Mouse (Mus musculus): ENCODE results near the gene Cdc37. TPM values are rescaled to one million over a fixed set of nuclear protein-coding genes. Genes with fewer than 3 reads are reported as not detected.

The Cdc37 gene
- total and polyA plus RNA-seq, 3 experiments, result 779 to 1,631 (median 914) TPM

DNA sequence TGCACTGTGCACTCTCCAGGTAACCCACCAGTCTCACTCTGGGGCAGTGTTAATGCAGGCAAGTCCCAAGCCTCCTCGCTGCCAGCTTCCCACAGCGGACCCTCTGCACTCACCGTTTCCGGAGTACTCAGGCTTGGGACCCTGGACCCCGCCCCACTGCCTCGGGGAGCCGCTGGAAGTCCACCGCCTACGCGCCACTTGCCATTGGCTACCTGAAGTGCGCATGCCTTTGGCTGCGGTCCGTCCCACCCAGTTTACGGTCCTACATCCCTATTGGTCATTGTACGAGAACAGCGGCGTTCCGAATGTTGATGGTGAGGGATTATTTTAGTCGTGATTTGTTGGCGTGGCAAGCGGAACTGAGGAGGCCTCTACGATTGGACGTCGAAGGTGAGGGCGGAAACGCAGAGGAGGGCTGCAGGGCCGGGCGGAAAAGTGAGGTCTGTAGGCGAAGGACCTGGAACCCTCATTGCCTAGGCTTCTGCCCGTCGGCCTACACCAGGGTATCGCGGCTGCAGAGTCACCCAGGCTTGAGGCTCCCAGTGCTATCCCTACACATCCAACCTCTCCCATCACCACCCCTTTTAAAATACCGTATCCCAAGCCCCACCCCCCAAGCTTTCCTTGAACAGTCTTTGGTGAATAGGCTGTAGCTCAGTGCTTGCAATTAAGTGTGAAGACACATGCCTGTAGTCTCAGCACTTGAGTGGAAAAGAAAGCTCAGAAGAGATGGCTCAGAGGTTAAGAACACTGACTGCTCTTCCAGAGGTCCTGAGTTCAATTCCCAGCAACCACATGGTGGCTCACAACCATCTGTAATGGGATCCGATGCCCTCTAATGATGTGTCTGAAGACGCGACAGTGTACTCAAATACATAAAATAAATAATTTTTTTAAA, 18.5 kb downstream of the Cdc37 start, which contains the start of gene Tyk2:
TSS of gene Tyk2 (minus strand) at position 185 of the 898 bp plus-strand sequence.
- TF ChIP-seq NELFE (IDR thresholded peaks at IDR 0.05; ENCODE audit: low read depth, low read length) (no peak), POLR2AphosphoS5 (IDR thresholded peaks at IDR 0.05; ENCODE audit: borderline replicate concordance, low read depth, low read length) (peak; percentile 71), TBP (IDR thresholded peaks at IDR 0.05; ENCODE audit: low read depth, low read length) (no peak), ZC3H11A (IDR thresholded peaks at IDR 0.05; ENCODE audit: low read depth, low read length) (no peak)
- Histone ChIP-seq H3K4me1 (ENCODE audit: control insufficient read depth in 1 of 2, insufficient read depth in 2 of 2, low read length in 2 of 2) (peaks cover 8 to 40% of the 10 kb centered on the region in 2 experiments), H3K36me3 (ENCODE audit: control insufficient read depth in 1 of 2, insufficient read depth in 2 of 2, low read length in 2 of 2) (peaks cover 0 to 36% of the 10 kb centered on the region in 2 experiments; a peak in 2 of 4 replicates), H3K27ac (ENCODE audit: control insufficient read depth, low read depth, low read length) (peak within 1 kb of the TSS; percentile 61), H3K27me3 (ENCODE audit: control insufficient read depth in 1 of 2, insufficient read depth in 2 of 2, low read length in 2 of 2) (no peaks in the 10 kb centered on the region), H3K9me3 (replicated peaks; ENCODE audit: insufficient read depth, low read length) (no peaks in the 10 kb centered on the region), H3K79me2 (ENCODE audit: control insufficient read depth, insufficient read depth, low read length, poor library complexity) (peaks cover 8% of the 10 kb centered on the region), H3K4me3 (ENCODE audit: control insufficient read depth in 1 of 2, insufficient read depth in 1 of 2, low read depth in 2 of 2, low read length in 2 of 2) (peak within 1 kb of the TSS; percentile 64 to 79), H3K9ac (ENCODE audit: control insufficient read depth, low read depth, low read length, poor library complexity, severe bottlenecking) (peak within 1 kb of the TSS; percentile 73)
- peak; percentile 100 for DNase-seq (ENCODE audit: low read depth, low spot score)

DNA sequence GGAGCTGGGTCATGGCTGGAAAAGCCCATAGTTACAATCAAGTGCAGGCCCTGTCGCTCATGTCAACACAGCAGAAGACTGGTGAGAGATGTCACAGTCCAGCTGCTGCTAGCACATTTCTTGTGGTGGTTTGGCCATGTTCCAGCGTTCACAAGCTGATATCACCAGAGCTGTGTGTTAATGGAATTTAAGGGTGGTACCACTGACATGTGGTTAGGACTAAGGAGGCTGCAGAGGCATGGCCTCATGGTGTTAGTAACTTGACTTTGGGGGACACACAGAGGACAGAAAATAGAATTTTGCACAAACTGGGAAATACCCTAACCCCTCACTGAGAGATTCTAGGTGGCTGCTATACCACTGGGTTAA, 23.5 kb downstream of the Cdc37 start:
- Histone ChIP-seq H3K9me3 (replicated peaks; ENCODE audit: insufficient read depth, low read length) (no peaks in the 10 kb centered on the region), H3K4me3 (ENCODE audit: control insufficient read depth in 1 of 2, insufficient read depth in 1 of 2, low read depth in 2 of 2, low read length in 2 of 2) (no peak overlapping the region), H3K27ac (ENCODE audit: control insufficient read depth, low read depth, low read length) (peak overlapping the region; percentile 78), H3K9ac (ENCODE audit: control insufficient read depth, low read depth, low read length, poor library complexity, severe bottlenecking) (peak overlapping the region; percentile 41), H3K79me2 (ENCODE audit: control insufficient read depth, insufficient read depth, low read length, poor library complexity) (peaks cover 8% of the 10 kb centered on the region), H3K4me1 (ENCODE audit: control insufficient read depth in 1 of 2, insufficient read depth in 2 of 2, low read length in 2 of 2) (peaks cover 12 to 33% of the 10 kb centered on the region in 2 experiments), H3K27me3 (ENCODE audit: control insufficient read depth in 1 of 2, insufficient read depth in 2 of 2, low read length in 2 of 2) (no peaks in the 10 kb centered on the region), H3K36me3 (ENCODE audit: control insufficient read depth in 1 of 2, insufficient read depth in 2 of 2, low read length in 2 of 2) (peaks cover 2 to 28% of the 10 kb centered on the region in 2 experiments; a peak in 3 of 4 replicates)
- TF ChIP-seq MYB (IDR thresholded peaks at IDR 0.05; ENCODE audit: low read depth, low read length), result no peak
- peak; percentile 85 for TF ChIP-seq TAL1 (IDR thresholded peaks at IDR 0.05; ENCODE audit: low read length)
- peak; percentile 100 for DNase-seq (ENCODE audit: low read depth, low spot score)

DNA sequence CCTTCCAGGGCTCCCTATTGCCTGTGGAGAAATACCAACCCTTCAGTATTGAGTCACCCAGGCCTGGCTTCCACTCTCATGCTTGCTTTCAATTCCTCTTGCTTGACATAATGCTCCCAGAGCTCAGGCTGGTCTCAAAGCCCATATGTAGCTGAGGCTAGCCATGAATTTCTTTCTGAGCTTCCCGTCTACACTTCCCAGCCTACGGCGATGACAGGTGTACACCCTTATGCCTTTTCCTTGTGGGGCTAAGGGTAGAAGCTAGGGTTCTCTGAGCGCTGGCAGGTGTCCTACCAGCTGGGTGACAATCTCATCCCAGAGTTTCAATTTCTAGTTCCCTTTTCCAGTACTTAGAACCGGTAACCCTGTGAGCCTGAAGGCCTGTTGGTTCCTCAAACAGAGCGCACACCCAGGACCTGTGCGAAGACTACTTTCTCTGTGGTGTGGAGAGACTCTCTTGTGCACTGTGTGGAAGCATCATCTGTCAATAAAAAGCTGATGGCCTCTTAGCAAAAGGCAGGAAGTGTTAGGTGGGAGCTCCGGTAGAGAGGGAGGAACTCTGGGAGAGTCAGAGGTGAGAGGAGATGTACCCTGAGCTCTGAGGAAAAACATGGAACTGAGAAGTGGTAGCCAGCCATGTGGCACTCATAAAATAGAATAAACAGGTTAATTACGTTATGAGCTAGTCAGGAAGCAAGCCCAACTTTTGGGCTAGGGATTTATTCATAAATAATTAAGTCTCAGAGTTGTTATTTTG, 24.1 kb downstream of the Cdc37 start:
- H3K4me3 ChIP-seq (ENCODE audit: control insufficient read depth in 1 of 2, insufficient read depth in 1 of 2, low read depth in 2 of 2, low read length in 2 of 2), result no peak overlapping the region

More for the DNA sequence above, 24.1 kb downstream of the Cdc37 start:
- TF ChIP-seq NRF1 (IDR thresholded peaks at IDR 0.05; ENCODE audit: insufficient read depth, low read depth, low read length, poor library complexity, severe bottlenecking), result no peak
- Histone ChIP-seq H3K27ac (ENCODE audit: control insufficient read depth, low read depth, low read length) (peak overlapping the region; percentile 78), H3K9me3 (replicated peaks; ENCODE audit: insufficient read depth, low read length) (no peaks in the 10 kb centered on the region), H3K4me1 (ENCODE audit: control insufficient read depth in 1 of 2, insufficient read depth in 2 of 2, low read length in 2 of 2) (peaks cover 12 to 33% of the 10 kb centered on the region in 2 experiments), H3K79me2 (ENCODE audit: control insufficient read depth, insufficient read depth, low read length, poor library complexity) (peaks cover 5% of the 10 kb centered on the region), H3K9ac (ENCODE audit: control insufficient read depth, low read depth, low read length, poor library complexity, severe bottlenecking) (peak overlapping the region; percentile 41), H3K27me3 (ENCODE audit: control insufficient read depth in 1 of 2, insufficient read depth in 2 of 2, low read length in 2 of 2) (no peaks in the 10 kb centered on the region), H3K36me3 (ENCODE audit: control insufficient read depth in 1 of 2, insufficient read depth in 2 of 2, low read length in 2 of 2) (peaks cover 2 to 28% of the 10 kb centered on the region in 2 experiments; a peak in 3 of 4 replicates)
- peak; percentile 92 for DNase-seq (ENCODE audit: low read depth, low spot score)
